Mouse (Mus musculus) left cerebral cortex, postnatal 25 days (tissue): ENCODE measurements around the gene Trip13. TPM values are rescaled to one million over a fixed set of nuclear protein-coding genes. Genes with fewer than 3 reads are reported as not detected.
A peak's percentile ranks its signal among the peaks of the same experiment; 100 is the strongest.

Source experiments
- DNase-seq, 2 experiments: peaks; one replicate each; pipeline ENCODE4 v3.0.0; 2022; ENCODE audit warnings: low spot score in 2 of 2, mixed read lengths in 1 of 2
- intact Hi-C: fragments of 180-260 bp; cut with DNase I; formaldehyde crosslinking; loops from one replicate; pipeline ENCODE4 v1.15.1; 2025
- microRNA-seq, 2 experiments: library from miRNA; unstranded; fragments of <30 nt; microRNA quantifications; one replicate each; pipeline ENCODE4 v1.2.0; 2022
- total RNA-seq, 2 experiments: library from RNA; stranded (reverse); gene quantifications; 2 replicates each; pipeline ENCODE4 v1.2.3; 2021

Gene Trip13
- total RNA-seq, 2 experiments from 2014 or later, result 0.82 to 1.1 TPM

DNA sequence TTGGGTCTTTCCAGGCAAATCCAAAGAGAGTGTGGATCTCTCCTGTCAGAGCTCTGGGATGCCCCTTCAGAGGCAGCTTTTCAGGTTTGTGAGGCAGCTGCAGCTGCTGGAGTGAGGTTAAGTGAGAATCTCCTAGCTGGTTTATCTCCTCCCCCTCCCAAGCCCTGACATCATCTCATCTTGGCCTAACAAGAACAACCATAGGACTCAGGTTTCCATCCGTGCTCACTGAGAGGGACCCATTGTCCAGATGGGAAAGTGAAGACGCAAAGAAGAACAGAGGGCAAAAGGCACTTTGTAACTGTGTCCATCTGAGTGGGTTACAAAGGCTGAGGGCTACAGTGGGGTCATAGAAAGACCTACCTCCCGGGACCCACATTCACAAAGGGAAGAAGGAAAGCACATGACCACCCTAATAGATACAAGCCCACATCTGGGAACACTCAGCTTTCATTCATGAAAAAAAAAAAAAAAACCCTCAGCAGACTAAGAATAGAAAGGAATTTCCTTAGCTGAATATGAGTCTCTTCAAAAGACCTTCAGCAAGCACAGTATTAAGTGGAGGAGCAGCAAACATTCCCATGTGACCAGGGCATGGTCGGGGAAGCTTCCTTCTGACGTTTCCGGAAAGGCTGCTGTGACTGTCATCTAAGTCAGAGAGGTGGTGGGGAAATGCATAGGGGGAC, 44.9 kb downstream of the Trip13 start:
- intact Hi-C loops, result no loop called here
- DNase-seq, result no peak

DNA sequence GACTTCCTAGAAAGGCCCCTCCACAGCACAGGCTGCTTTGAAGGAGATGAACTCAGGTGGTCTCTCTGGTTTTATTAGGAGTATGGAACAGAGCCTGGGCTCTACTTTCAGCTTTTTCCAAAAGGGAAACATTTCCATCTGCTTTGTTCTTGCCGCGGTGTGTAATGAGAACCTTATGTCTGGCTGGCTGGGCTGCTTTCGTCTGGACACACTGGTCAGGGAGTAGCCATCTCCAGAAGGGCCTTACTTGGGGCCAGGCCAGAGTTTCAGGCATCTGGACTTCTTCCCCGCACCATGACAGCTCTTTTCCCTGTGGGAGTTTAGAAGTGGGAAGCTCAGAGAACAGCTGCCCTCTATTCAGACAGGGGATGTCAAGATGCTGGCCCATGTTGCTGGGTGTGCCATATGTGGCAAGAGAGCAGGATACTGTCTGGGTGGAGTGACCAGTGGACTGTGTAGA, 50.1 kb downstream of the Trip13 start:
- intact Hi-C loops, result no loop called here
- no peak for DNase-seq

DNA sequence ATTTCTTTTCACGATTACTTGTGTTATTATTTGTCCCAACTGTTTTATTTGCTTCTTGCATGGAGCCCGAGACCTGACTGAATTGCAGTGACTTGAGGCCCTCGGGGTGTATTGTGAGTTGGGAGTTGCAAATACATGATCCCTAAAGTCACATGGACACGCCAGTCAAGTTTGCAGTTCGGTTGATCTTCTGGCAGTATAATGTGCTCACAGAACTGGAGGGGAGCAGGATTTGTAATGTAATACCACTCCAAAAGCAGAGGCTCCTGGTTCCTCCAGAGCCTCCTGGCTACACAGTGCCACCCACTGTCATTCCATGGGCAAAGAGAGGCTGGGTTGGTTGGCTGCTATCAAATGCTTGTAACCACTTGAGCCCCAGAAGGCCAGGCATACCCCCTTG, 51.0 kb downstream of the Trip13 start:
- intact Hi-C loops, result no loop called here

DNA sequence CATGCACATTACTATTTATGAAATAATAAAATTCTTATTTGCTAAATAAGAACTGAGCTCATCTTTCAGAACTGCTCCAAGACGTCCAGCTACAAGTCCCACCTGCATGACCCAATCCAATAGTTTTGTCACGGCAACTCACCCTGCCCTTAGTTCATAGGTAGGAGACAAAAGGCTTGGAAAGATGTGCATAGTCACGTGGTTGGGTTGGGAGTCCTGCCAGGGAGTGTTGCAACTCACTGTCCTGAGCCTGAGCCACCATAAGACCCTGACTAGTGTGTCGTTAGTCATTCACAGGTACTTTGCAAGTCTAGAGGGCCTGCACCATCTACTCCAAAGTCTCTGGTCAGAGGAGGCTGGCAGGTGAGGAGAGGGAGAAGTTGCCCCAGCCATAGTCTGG, 51.5 kb downstream of the Trip13 start:
- DNase-seq, result no peak
- intact Hi-C loops, result no loop called here

More for the DNA sequence above, 51.0 kb downstream of the Trip13 start:
- no peak for DNase-seq

DNA sequence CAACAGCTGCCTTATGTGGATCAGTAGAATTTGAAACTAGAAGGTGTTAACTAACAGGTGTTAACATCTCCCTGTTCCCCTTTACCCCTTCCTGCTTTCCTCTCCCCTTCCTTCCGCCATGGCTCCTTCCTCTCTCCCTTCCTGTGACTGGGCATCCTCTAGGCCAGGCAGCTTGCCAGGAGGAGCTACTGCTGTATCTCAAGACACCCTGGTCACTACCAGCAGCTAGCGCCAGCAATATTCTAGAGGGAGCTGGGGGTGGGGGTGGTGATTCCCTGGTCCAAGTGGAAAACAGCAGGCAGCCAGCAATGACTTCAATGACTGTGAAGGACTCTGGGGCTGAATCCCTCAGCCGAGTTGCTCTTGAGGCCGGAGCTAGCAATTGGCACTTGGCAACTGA, 51.9 kb downstream of the Trip13 start:
- intact Hi-C loops, result no loop called here

DNA sequence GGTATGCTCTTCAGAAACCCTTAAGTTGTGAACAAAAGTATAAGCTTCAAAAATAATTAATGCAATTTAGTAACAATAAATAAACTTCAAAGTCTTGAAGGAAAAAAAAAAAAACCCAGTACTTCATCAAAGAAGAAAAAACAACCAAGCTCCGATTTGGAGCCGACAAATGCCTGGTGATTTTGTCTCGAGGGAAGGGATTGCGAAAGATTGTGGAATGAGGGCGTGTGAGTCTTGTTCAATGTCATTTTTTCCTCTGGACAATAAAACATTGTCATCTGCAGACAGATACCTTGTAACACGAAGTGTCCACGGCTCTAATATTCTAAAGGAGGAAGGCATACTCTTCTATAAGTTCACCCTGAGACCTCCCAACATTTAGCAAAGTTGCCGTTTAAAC, 56.2 kb downstream of the Trip13 start:
- intact Hi-C loops, result no loop called here
- no peak for DNase-seq

More for the DNA sequence above, 51.9 kb downstream of the Trip13 start:
- no peak for DNase-seq

DNA sequence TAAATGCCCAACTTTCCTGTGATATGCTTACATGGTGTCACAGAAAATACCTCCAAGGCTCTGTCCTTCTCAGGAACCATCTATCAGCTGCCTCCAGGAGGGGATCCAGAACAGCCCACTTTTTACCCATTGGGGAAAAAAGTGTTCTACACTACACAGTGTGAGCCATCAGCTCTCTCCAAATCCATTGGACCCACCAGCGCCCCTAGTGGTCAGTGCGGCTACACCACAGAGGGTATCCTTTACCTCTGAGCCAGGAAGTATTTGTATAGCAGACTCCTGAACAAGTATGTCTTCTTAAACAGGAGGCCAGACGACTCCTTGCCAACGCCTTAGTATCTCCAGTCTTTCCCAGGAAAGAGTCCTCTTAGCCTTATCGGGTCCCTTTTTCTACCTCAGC, 57.8 kb downstream of the Trip13 start:
- intact Hi-C loops, result no loop called here
- DNase-seq, result peak in 1 of 2 experiments; percentile 19

DNA sequence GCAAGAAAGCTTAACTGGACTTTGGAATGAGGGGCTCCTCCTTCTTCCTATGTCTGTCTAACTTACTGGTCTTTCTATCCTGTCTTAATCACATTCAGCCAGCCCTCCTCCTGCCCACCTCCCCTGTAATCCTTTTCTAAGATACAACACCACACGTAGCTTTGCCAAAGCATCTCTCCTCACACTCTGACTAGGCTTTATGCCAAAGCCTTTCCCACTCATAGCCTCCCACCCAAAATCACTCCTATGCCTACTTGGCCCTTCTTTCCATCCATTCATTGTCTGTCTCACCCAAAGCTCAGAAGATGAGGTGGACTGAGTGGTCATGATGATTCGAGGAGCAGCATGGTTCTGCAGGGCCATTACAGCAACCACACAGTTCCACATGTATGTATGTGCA, 65.4 kb downstream of the Trip13 start:
- intact Hi-C loops, result no loop called here
- DNase-seq, result peak in 1 of 2 experiments; percentile 83

Small RNA genes lying within 50 kb of the gene (microRNA-seq; reads per million reads assigned to microRNA genes)
- gene Gm25197, result 0 reads per million in 2 experiments

Other genes with a start within 250 kb of the Trip13 start
- gene Slc6a19, start 232.9 kb downstream of the Trip13 start, total RNA-seq, result under 1 TPM in 1 of 2 experiments, not detected in 1; 0.18 TPM
- 1 to 10 TPM; 3.6 to 6.8 TPM for gene Slc12a7, start 204.7 kb downstream of the Trip13 start, total RNA-seq
- 1 to 10 TPM; 2.2 to 2.6 TPM for gene Nkd2, start 90.2 kb downstream of the Trip13 start, total RNA-seq
- 10 to 100 TPM; 72.0 to 82.5 TPM for gene Brd9, start within 50 bp of the Trip13 start, total RNA-seq
- gene Zdhhc11, start 26.1 kb upstream of the Trip13 start, total RNA-seq, result not detected
- 100 to 1,000 TPM; 354 to 373 TPM for gene Tppp, start 71.6 kb upstream of the Trip13 start, total RNA-seq
- 1 to 10 TPM; 1.1 to 2.1 TPM for gene Cep72, start 124.5 kb upstream of the Trip13 start, total RNA-seq
- gene Slc9a3, start 183.7 kb upstream of the Trip13 start, total RNA-seq, result 1 to 10 TPM in 1 of 2 experiments, under 1 TPM in 1; 0.98 to 1.8 TPM